Mouse (Mus musculus): ENCODE data around the gene Gpr34. TPM values are rescaled to one million over a fixed set of nuclear protein-coding genes. Genes with fewer than 3 reads are reported as not detected.
A peak's percentile ranks its signal among the peaks of the same experiment; 100 is the strongest.

Gene Gpr34
- polyA plus RNA-seq, 1 experiment from 2014 or later: 2.3 TPM

DNA sequence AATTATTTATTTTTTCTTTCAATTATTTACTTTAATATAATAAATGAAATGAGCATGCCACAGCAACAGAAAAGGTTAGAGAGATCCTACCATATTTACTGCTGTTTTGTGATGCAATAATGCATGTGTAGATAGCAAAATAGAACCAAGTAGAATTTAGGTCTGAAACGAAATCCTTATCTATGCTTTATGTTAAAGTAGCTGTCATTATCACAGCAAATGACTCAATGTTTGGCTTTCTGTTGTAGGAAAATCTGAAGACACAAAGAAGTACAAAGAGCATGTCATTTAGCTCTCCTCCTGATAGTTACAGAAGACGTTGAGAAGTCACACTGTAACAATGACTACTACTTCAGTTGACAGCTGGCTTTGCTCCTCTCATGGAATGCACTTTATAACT is 7.0 kb downstream of the Gpr34 start:
- H3K4me2 ChIP-seq: no peak overlapping the region
- no peaks in the 10 kb centered on the region for H3K4me1 ChIP-seq
- no peak overlapping the region for H3K27ac ChIP-seq
- H3K27me3 ChIP-seq: no peaks in the 10 kb centered on the region
- no peak overlapping the region for H3K4me3 ChIP-seq
- H3K9ac ChIP-seq: no peak overlapping the region
- no peaks in the 10 kb centered on the region for H3K9me3 ChIP-seq (replicated peaks)
- 63% methylated on average over 2 of the region's 2 CpGs for WGBS
- ATAC-seq: no peak
- no peaks in the 10 kb centered on the region for H3K36me3 ChIP-seq (ENCODE audit: poor library complexity, severe bottlenecking)

DNA sequence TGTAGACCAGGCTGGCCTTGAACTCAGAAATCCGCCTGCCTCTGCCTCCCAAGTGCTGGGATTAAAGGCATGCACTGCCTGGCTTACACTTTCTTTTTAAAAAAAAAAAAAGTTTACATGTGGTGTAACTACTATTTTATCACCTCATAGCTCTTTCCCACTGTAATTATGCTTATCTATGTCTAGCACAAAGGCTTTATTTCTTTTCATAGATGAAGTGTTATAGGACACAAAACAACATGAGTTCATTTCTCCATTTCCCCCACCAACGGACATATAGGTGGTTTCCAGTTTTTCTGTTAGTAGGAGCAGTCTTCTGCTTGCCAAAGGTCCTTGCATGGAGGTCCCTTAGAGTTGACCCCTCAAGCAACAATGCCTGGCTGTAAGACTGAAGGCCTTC is 20.0 kb downstream of the Gpr34 start:
- Histone ChIP-seq H3K4me3 (no peak overlapping the region), H3K36me3 (ENCODE audit: poor library complexity, severe bottlenecking) (no peaks in the 10 kb centered on the region), H3K9ac (no peak overlapping the region), H3K4me2 (no peak overlapping the region), H3K27ac (no peak overlapping the region), H3K27me3 (no peaks in the 10 kb centered on the region), H3K4me1 (no peaks in the 10 kb centered on the region), H3K9me3 (replicated peaks) (no peaks in the 10 kb centered on the region)
- 83% methylated on average over 2 of the region's 2 CpGs for WGBS
- ATAC-seq: no peak

DNA sequence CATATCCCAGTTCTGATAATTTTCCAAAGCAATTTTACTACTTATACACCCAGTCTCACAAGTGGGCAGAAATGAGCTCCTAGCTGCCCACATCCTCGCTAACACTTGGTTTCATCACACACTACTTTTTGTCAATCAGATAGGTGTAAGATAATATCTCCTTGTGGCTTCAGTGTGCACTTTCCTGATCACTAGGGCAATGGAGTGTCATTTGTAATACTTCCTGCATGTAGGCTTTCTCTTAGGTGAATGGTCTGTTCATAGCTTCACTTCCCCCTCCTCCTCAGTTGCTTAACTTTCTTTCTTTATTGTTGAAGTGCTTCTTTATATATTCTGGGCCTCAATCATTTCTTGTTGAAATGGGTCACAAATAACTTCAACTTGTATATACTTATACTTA is 20.4 kb downstream of the Gpr34 start:
- H3K4me2 ChIP-seq: no peak overlapping the region
- H3K27ac ChIP-seq: no peak overlapping the region
- H3K27me3 ChIP-seq: no peaks in the 10 kb centered on the region
- H3K9ac ChIP-seq: no peak overlapping the region
- H3K4me1 ChIP-seq: no peaks in the 10 kb centered on the region
- H3K9me3 ChIP-seq (replicated peaks): no peaks in the 10 kb centered on the region
- no peak for ATAC-seq
- H3K4me3 ChIP-seq: no peak overlapping the region
- H3K36me3 ChIP-seq (ENCODE audit: poor library complexity, severe bottlenecking): no peaks in the 10 kb centered on the region
- 96% methylated on average over 1 of the region's 1 CpGs for WGBS

DNA sequence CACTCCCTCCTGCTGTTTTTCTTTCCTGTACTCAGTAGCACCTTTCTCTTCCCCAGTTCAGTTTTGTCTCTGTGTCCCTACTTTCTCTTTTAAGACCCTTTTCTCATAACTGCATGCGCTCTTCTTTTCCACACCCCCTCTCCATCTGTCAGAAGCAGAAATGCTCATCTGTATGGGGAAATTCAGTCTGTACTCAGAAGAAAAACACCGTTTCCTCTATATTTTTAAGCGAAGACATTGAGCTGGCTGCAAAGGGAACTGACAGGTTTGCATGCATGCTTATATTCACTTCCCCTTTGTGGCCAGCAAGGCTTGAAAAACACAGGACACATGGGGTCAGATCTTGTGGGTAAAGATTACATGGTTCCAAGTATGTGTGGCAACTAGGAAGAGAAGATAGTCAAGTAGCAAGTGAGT is 23.1 kb downstream of the Gpr34 start:
- no peak overlapping the region for H3K9ac ChIP-seq
- H3K4me1 ChIP-seq: no peaks in the 10 kb centered on the region
- 82% methylated on average over 3 of the region's 3 CpGs for whole genome bisulfite sequencing
- ATAC-seq: no peak
- no peaks in the 10 kb centered on the region for H3K9me3 ChIP-seq (replicated peaks)
- no peak overlapping the region for H3K4me3 ChIP-seq
- H3K4me2 ChIP-seq: no peak overlapping the region
- H3K36me3 ChIP-seq (ENCODE audit: poor library complexity, severe bottlenecking): no peaks in the 10 kb centered on the region
- no peak overlapping the region for H3K27ac ChIP-seq
- H3K27me3 ChIP-seq: no peaks in the 10 kb centered on the region

DNA sequence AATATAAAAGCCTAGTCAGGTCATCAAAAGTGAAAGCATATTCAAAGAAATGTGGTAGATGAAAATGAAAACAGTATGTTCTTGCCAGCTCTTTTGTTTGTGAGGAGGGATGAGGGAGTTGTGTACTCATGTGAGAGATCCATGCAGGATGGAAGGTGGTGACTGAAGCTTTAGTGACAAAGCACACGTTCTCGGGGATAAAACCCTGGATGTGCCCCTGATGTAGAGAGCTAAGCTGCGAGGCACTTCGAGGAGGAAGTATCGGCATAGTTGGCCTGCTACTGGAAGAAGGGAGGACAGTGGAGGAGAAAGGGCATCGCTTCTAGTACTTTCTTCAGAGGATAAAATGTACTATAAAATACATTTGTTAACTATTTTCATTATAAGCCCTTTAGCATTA is 24.0 kb downstream of the Gpr34 start:
- ATAC-seq: no peak
- H3K9ac ChIP-seq: no peak overlapping the region
- H3K27ac ChIP-seq: no peak overlapping the region
- H3K4me2 ChIP-seq: no peak overlapping the region
- no peaks in the 10 kb centered on the region for H3K9me3 ChIP-seq (replicated peaks)
- 86% methylated on average over 6 of the region's 6 CpGs for WGBS
- H3K4me3 ChIP-seq: no peak overlapping the region
- H3K36me3 ChIP-seq (ENCODE audit: poor library complexity, severe bottlenecking): no peaks in the 10 kb centered on the region
- no peaks in the 10 kb centered on the region for H3K4me1 ChIP-seq
- H3K27me3 ChIP-seq: no peaks in the 10 kb centered on the region

DNA sequence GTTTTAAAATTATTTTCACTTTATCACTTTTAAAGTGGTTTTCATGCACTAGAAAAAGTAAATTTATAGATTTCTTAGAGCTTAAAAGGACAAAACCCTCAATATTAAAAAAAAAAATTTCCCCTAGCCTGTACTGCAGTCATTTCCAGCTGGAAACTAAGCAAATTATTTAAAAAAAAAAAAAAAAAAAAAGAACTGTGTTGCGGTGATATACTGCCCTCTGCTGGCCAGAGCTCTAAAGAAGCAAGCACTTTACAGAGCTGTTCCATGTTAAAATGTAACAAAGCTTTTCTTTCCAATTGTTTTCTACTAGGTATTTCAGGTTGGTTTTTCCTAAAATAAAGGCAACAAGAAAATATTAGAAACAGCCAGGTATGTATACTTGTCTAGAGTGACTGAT is 24.8 kb downstream of the Gpr34 start:
- 0 out of 2 replicates have a peak, but pooled peaks have one; percentile 27 for ATAC-seq
- H3K27ac ChIP-seq: no peak overlapping the region
- H3K36me3 ChIP-seq (ENCODE audit: poor library complexity, severe bottlenecking): no peaks in the 10 kb centered on the region
- no peak overlapping the region for H3K4me2 ChIP-seq
- no peak overlapping the region for H3K4me3 ChIP-seq
- no peaks in the 10 kb centered on the region for H3K27me3 ChIP-seq
- no peak overlapping the region for H3K9ac ChIP-seq
- H3K4me1 ChIP-seq: no peaks in the 10 kb centered on the region
- H3K9me3 ChIP-seq (replicated peaks): no peaks in the 10 kb centered on the region
- WGBS: 17% methylated on average over 1 of the region's 1 CpGs

DNA sequence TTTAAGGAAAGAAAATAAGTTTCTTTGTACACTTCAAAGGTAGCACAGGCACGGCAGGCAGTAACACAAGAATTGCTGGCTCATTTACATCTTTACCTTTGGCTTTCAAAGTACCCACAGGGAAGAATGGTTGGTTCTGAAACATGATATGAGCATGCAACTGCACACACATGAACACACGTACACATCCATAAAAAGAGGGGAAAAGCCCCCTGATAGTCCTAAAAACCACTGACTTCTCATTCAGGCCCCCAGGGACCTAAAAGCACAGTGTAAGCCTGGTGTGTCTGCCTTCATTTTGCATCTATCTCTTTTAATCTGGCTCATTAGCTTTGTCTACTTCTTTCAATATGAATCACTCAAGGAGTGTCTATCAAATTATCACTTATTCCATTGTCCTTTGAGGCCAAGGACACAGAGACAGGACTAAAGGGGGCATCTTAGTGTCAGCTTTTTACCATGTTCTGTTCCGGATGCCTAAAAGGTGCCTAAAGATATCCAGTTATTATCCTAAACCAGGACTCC is 26.8 kb downstream of the Gpr34 start:
- Histone ChIP-seq H3K27me3 (no peaks in the 10 kb centered on the region), H3K36me3 (ENCODE audit: poor library complexity, severe bottlenecking) (no peaks in the 10 kb centered on the region), H3K4me2 (no peak overlapping the region), H3K4me1 (no peaks in the 10 kb centered on the region), H3K9ac (no peak overlapping the region), H3K4me3 (no peak overlapping the region), H3K9me3 (replicated peaks) (no peaks in the 10 kb centered on the region), H3K27ac (no peak overlapping the region)
- WGBS: 70% methylated on average over 3 of the region's 3 CpGs
- no peak for ATAC-seq

DNA sequence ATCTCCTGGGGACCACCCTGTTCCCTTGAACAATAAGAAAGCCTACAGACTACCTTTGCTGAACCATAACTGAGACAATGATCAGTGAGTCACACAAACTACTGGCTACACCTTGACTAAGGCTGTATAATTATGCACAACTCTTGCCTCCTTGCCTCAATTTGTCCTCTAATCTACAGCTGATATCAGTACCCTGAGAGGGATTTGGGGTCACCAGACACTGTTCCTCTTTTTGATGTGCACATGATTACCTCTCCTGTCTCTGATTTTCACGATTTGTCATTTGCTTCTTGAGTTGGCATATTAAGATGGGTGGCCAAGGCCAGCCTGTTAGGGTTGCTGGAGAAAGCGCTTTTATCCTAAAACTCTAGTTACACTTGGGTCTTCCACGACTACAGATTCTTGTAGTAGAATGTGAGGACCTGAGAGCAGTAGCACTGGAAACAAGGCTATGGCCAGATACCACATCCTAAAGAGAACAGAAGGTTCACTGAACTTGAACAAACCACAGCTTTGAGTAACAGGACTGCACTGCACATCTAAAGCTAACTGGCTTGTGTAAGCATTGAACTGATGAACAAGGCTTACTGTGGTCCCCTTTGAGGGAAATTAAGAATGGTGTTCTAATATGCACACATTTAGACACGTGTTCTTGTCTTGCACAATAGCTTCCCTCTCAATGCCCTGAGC is 27.5 kb downstream of the Gpr34 start:
- Histone ChIP-seq H3K4me2 (no peak overlapping the region), H3K9me3 (replicated peaks) (no peaks in the 10 kb centered on the region), H3K4me3 (no peak overlapping the region), H3K27me3 (no peaks in the 10 kb centered on the region), H3K27ac (no peak overlapping the region), H3K4me1 (no peaks in the 10 kb centered on the region), H3K36me3 (ENCODE audit: poor library complexity, severe bottlenecking) (no peaks in the 10 kb centered on the region), H3K9ac (no peak overlapping the region)
- 69% methylated on average over 4 of the region's 4 CpGs for WGBS
- no peak for ATAC-seq

DNA sequence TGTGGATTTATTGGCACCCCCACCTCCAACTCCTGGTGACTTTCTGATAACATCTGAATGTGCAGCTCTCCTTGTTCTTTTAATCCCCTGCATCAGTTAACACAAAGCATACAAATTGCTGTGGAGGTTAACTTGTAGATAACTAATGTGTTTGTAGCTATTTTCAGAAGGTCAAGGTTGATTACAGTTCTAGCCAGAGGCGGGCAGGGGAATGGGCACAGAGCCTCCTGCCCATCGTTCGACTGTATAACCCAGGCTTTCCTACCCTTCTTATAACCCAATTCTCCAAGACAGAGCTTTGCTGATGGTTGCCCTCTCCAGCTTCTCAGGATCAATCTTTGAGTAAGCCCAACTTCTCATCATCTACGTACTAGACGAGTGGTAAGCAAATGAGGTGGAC is 29.2 kb downstream of the Gpr34 start, which contains the start of gene Gpr82:
Gpr82 (plus strand) TSS at position 301 of the 400 bp plus-strand sequence.
- no peak within 1 kb of the TSS for H3K4me2 ChIP-seq
- WGBS: 95% methylated on average over 5 of the region's 5 CpGs
- no peak within 1 kb of the TSS for H3K4me3 ChIP-seq
- no peaks in the 10 kb centered on the region for H3K9me3 ChIP-seq (replicated peaks)
- ATAC-seq: no peak
- H3K9ac ChIP-seq: no peak within 1 kb of the TSS
- no peak within 1 kb of the TSS for H3K27ac ChIP-seq
- H3K4me1 ChIP-seq: no peaks in the 10 kb centered on the region
- no peaks in the 10 kb centered on the region for H3K36me3 ChIP-seq (ENCODE audit: poor library complexity, severe bottlenecking)
- no peaks in the 10 kb centered on the region for H3K27me3 ChIP-seq

DNA sequence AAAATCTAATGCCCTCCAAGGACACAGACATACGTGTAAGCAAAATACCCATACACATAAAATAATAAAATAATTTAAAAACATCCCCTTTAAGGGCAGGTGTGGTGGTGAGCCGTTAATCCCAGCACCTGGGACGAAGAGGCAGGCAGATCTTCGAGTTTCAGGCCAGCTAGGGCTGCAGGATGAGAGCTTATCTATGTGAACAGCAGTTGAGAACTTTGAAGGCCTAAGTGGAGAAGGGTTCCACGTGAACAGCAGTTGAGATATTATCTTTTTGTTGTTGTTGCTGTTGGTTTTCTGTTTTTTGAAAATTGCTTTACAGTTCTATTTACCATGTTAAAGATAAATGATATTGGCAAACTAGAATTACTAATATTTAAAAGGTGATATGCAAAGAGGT is 37.0 kb downstream of the Gpr34 start:
- Histone ChIP-seq H3K27ac (no peak overlapping the region), H3K4me2 (no peak overlapping the region), H3K27me3 (no peaks in the 10 kb centered on the region; the same call in 1 of the 2 replicates), H3K9me3 (replicated peaks) (no peaks in the 10 kb centered on the region), H3K4me1 (no peaks in the 10 kb centered on the region), H3K4me3 (no peak overlapping the region), H3K9ac (no peak overlapping the region), H3K36me3 (ENCODE audit: poor library complexity, severe bottlenecking) (no peaks in the 10 kb centered on the region)
- 81% methylated on average over 5 of the region's 5 CpGs for WGBS
- no peak for ATAC-seq

DNA sequence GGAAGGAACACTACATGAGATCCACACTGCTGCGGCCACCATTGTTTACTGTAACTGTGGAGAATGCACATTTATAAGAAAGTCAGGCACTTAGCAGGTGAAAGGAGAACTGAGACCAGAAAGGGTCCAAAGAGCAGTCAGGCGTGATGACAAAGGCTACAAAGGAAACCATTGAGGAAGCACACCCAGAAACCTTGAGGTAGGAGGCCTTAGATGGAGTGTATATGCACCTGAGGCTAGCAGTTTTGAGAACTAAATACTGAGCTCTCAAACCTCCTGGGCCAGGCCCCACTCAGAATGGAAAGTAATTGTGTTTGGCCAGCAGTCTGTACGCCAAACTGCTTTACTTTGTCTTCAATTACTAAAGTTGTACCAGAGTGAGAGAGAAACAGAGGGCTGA is 38.5 kb downstream of the Gpr34 start:
- Histone ChIP-seq H3K4me3 (no peak overlapping the region), H3K4me1 (no peaks in the 10 kb centered on the region), H3K9me3 (replicated peaks) (no peaks in the 10 kb centered on the region), H3K27me3 (no peaks in the 10 kb centered on the region; the same call in 1 of the 2 replicates), H3K36me3 (ENCODE audit: poor library complexity, severe bottlenecking) (no peaks in the 10 kb centered on the region), H3K4me2 (no peak overlapping the region), H3K9ac (no peak overlapping the region), H3K27ac (no peak overlapping the region)
- 57% methylated on average over 3 of the region's 3 CpGs for WGBS
- no peak for ATAC-seq

DNA sequence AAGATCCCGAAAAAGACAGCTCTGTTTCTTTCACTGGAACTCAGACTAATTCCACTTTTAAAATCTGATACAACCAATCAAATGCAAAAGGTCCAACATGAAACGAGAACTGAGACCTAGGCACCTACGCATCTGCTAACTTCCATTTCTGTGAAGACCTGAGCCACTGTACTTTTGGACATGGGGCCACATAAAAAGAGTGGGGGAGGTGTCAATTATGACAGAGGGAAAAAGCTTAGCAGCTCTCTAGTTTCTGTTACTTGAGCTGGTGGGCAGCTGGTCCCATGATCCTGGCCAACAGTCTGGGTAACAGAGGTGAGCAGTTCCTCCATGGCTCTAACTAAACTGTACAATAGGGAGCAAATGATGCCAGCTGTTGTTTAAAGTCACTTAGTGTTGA is 41.1 kb downstream of the Gpr34 start:
- H3K4me2 ChIP-seq: no peak overlapping the region
- 84% methylated on average over 3 of the region's 3 CpGs for WGBS
- no peak for ATAC-seq

DNA sequence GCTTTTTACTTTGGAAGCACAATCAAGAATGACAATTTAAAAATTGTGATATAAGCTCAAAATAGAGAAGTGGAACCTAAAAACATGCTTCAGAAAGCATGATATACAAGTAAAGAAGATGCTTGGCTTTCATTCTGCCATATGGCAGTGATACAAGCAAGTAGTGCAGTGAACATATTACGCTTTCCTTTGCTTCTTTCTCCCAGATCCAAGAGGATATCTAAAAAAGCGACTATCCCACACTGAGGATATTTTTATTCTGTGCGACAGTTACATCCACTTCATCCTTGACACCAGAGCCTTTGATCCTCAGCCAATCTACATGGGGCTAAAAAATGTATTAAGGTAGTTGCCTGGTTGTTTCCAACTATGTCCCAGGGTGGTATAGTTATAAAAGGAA is 49.9 kb downstream of the Gpr34 start:
- no peak overlapping the region for H3K4me3 ChIP-seq
- H3K9me3 ChIP-seq (replicated peaks): no peaks in the 10 kb centered on the region
- ATAC-seq: no peak
- no peak overlapping the region for H3K9ac ChIP-seq
- H3K4me1 ChIP-seq: no peaks in the 10 kb centered on the region
- WGBS: 91% methylated on average over 3 of the region's 3 CpGs
- H3K27ac ChIP-seq: no peak overlapping the region
- H3K27me3 ChIP-seq: no peaks in the 10 kb centered on the region
- H3K4me2 ChIP-seq: no peak overlapping the region
- no peaks in the 10 kb centered on the region for H3K36me3 ChIP-seq (ENCODE audit: poor library complexity, severe bottlenecking)

More for the DNA sequence above, 41.1 kb downstream of the Gpr34 start:
- Histone ChIP-seq H3K9me3 (replicated peaks) (no peaks in the 10 kb centered on the region), H3K27ac (no peak overlapping the region), H3K4me1 (no peaks in the 10 kb centered on the region), H3K27me3 (no peaks in the 10 kb centered on the region; the same call in 1 of the 2 replicates), H3K36me3 (ENCODE audit: poor library complexity, severe bottlenecking) (no peaks in the 10 kb centered on the region), H3K9ac (no peak overlapping the region), H3K4me3 (no peak overlapping the region)
